Mouse (Mus musculus): Measurements from ENCODE around the gene Efcab9. TPM values are rescaled to one million over a fixed set of nuclear protein-coding genes. Genes with fewer than 3 reads are reported as not detected.

Gene Efcab9
- polyA plus RNA-seq, 1 experiment from 2014 or later, result 0.49 TPM

GRCm38 (mm10) chr11:32542181-32542580 lies 10.3 kb upstream of the Efcab9 start:
- Histone ChIP-seq H3K9ac (ENCODE audit: low read depth, low read length) (no peak overlapping the region), H3K9me3 (replicated peaks; ENCODE audit: low read length) (no peaks in the 10 kb centered on the region), H3K4me2 (ENCODE audit: low read length) (no peak overlapping the region), H3K27ac (0 out of 2 replicates have a peak overlapping the region, but pooled peaks have one; percentile 3), H3K36me3 (ENCODE audit: insufficient read depth, low read length) (no peaks in the 10 kb centered on the region), H3K27me3 (ENCODE audit: insufficient read depth, low read length) (no peaks in the 10 kb centered on the region), H3K4me3 (replicated peaks; ENCODE audit: low read depth, low read length) (no peak overlapping the region), H3K4me1 (replicated peaks; ENCODE audit: insufficient read depth, low read length) (peaks cover 9% of the 10 kb centered on the region; the same call in 1 of the 2 replicates)
- no peak for TF ChIP-seq CTCF (IDR thresholded peaks at IDR 0.05; ENCODE audit: low read depth)
- 93% methylated on average over 4 of the region's 4 CpGs for WGBS
- ATAC-seq (replicated peaks; ENCODE audit: low FRiP score, low read depth), result no peak
- DNase-seq (ENCODE audit: low spot score), result no peak

GRCm38 (mm10) chr11:32540463-32540862 lies 8.6 kb upstream of the Efcab9 start:
- no peak overlapping the region for H3K9ac ChIP-seq (ENCODE audit: low read depth, low read length)
- 66% methylated on average over 6 of the region's 6 CpGs for WGBS
- no peak for DNase-seq (ENCODE audit: low spot score)
- peaks cover 9% of the 10 kb centered on the region; the same call in 1 of the 2 replicates for H3K4me1 ChIP-seq (replicated peaks; ENCODE audit: insufficient read depth, low read length)
- H3K9me3 ChIP-seq (replicated peaks; ENCODE audit: low read length), result no peaks in the 10 kb centered on the region
- H3K4me3 ChIP-seq (replicated peaks; ENCODE audit: low read depth, low read length), result no peak overlapping the region
- no peak overlapping the region for H3K27ac ChIP-seq
- H3K4me2 ChIP-seq (ENCODE audit: low read length), result no peak overlapping the region
- ATAC-seq (replicated peaks; ENCODE audit: low FRiP score, low read depth), result no peak
- no peaks in the 10 kb centered on the region for H3K36me3 ChIP-seq (ENCODE audit: insufficient read depth, low read length)
- TF ChIP-seq CTCF (IDR thresholded peaks at IDR 0.05; ENCODE audit: low read depth), result no peak
- no peaks in the 10 kb centered on the region for H3K27me3 ChIP-seq (ENCODE audit: insufficient read depth, low read length)

- H3K27me3 ChIP-seq (ENCODE audit: insufficient read depth, low read length), result no peaks in the 10 kb centered on the region
- no peak overlapping the region for H3K4me2 ChIP-seq (ENCODE audit: low read length)
- no peak for TF ChIP-seq CTCF (IDR thresholded peaks at IDR 0.05; ENCODE audit: low read depth)
- peaks cover 9% of the 10 kb centered on the region; the same call in 1 of the 2 replicates for H3K4me1 ChIP-seq (replicated peaks; ENCODE audit: insufficient read depth, low read length)
- no peaks in the 10 kb centered on the region for H3K36me3 ChIP-seq (ENCODE audit: insufficient read depth, low read length)
- H3K27ac ChIP-seq, result no peak overlapping the region
- WGBS, result 61% methylated on average over 7 of the region's 7 CpGs
- DNase-seq (ENCODE audit: low spot score) (no peak), ATAC-seq (replicated peaks; ENCODE audit: low FRiP score, low read depth) (no peak)
- no peak overlapping the region for H3K4me3 ChIP-seq (replicated peaks; ENCODE audit: low read depth, low read length)
- no peaks in the 10 kb centered on the region for H3K9me3 ChIP-seq (replicated peaks; ENCODE audit: low read length)
- H3K9ac ChIP-seq (ENCODE audit: low read depth, low read length), result no peak overlapping the region
Observed at GRCm38 (mm10) chr11:32539717-32540116, 7.8 kb upstream of the Efcab9 start.

- H3K9ac ChIP-seq (ENCODE audit: low read depth, low read length), result no peak overlapping the region
- H3K27me3 ChIP-seq (ENCODE audit: insufficient read depth, low read length), result no peaks in the 10 kb centered on the region
- ATAC-seq (replicated peaks; ENCODE audit: low FRiP score, low read depth), result no peak
- peak overlapping the region; percentile 15 for H3K27ac ChIP-seq
- H3K4me2 ChIP-seq (ENCODE audit: low read length), result peak overlapping the region; percentile 22
- no peaks in the 10 kb centered on the region for H3K9me3 ChIP-seq (replicated peaks; ENCODE audit: low read length)
- no peak overlapping the region for H3K4me3 ChIP-seq (replicated peaks; ENCODE audit: low read depth, low read length)
- no peak for TF ChIP-seq CTCF (IDR thresholded peaks at IDR 0.05; ENCODE audit: low read depth)
- no peaks in the 10 kb centered on the region for H3K36me3 ChIP-seq (ENCODE audit: insufficient read depth, low read length)
- no peak for DNase-seq (ENCODE audit: low spot score)
- 72% methylated on average over 4 of the region's 4 CpGs for WGBS
- H3K4me1 ChIP-seq (replicated peaks; ENCODE audit: insufficient read depth, low read length), result peaks cover 13% of the 10 kb centered on the region; the same call in 1 of the 2 replicates
Observed at GRCm38 (mm10) chr11:32538846-32539245, 7.0 kb upstream of the Efcab9 start.

- ATAC-seq (replicated peaks; ENCODE audit: low FRiP score, low read depth), result no peak
- H3K27ac ChIP-seq, result peak overlapping the region; percentile 15
- H3K27me3 ChIP-seq (ENCODE audit: insufficient read depth, low read length), result no peaks in the 10 kb centered on the region
- peak overlapping the region; percentile 22 for H3K4me2 ChIP-seq (ENCODE audit: low read length)
- no peak overlapping the region for H3K9ac ChIP-seq (ENCODE audit: low read depth, low read length)
- no peak overlapping the region for H3K4me3 ChIP-seq (replicated peaks; ENCODE audit: low read depth, low read length)
- DNase-seq (ENCODE audit: low spot score), result peak; percentile 51
- no peaks in the 10 kb centered on the region for H3K9me3 ChIP-seq (replicated peaks; ENCODE audit: low read length)
- no peak for TF ChIP-seq CTCF (IDR thresholded peaks at IDR 0.05; ENCODE audit: low read depth)
- peaks cover 15% of the 10 kb centered on the region; the same call in 1 of the 2 replicates for H3K4me1 ChIP-seq (replicated peaks; ENCODE audit: insufficient read depth, low read length)
- H3K36me3 ChIP-seq (ENCODE audit: insufficient read depth, low read length), result no peaks in the 10 kb centered on the region
- 47% methylated on average over 6 of the region's 6 CpGs for WGBS
Observed at GRCm38 (mm10) chr11:32538435-32538834, 6.6 kb upstream of the Efcab9 start.

GRCm38 (mm10) chr11:32536954-32537353 lies 5.1 kb upstream of the Efcab9 start:
- DNase-seq (ENCODE audit: low spot score) (no peak), ATAC-seq (replicated peaks; ENCODE audit: low FRiP score, low read depth) (no peak)
- no peak for TF ChIP-seq CTCF (IDR thresholded peaks at IDR 0.05; ENCODE audit: low read depth)
- Histone ChIP-seq H3K27me3 (ENCODE audit: insufficient read depth, low read length) (no peaks in the 10 kb centered on the region), H3K9ac (ENCODE audit: low read depth, low read length) (no peak overlapping the region), H3K4me2 (ENCODE audit: low read length) (no peak overlapping the region), H3K4me1 (replicated peaks; ENCODE audit: insufficient read depth, low read length) (peaks cover 19% of the 10 kb centered on the region; the same call in 1 of the 2 replicates), H3K4me3 (replicated peaks; ENCODE audit: low read depth, low read length) (no peak overlapping the region), H3K27ac (no peak overlapping the region), H3K36me3 (ENCODE audit: insufficient read depth, low read length) (no peaks in the 10 kb centered on the region), H3K9me3 (replicated peaks; ENCODE audit: low read length) (no peaks in the 10 kb centered on the region)
- 66% methylated on average over 7 of the region's 7 CpGs for WGBS

GRCm38 (mm10) chr11:32535646-32536045 lies 3.8 kb upstream of the Efcab9 start:
- Histone ChIP-seq H3K9me3 (replicated peaks; ENCODE audit: low read length) (no peaks in the 10 kb centered on the region), H3K4me2 (ENCODE audit: low read length) (no peak overlapping the region), H3K4me3 (replicated peaks; ENCODE audit: low read depth, low read length) (no peak overlapping the region), H3K9ac (ENCODE audit: low read depth, low read length) (no peak overlapping the region), H3K27me3 (ENCODE audit: insufficient read depth, low read length) (no peaks in the 10 kb centered on the region), H3K27ac (no peak overlapping the region), H3K4me1 (replicated peaks; ENCODE audit: insufficient read depth, low read length) (peaks cover 19% of the 10 kb centered on the region), H3K36me3 (ENCODE audit: insufficient read depth, low read length) (no peaks in the 10 kb centered on the region)
- 99% methylated on average over 4 of the region's 4 CpGs for WGBS
- DNase-seq (ENCODE audit: low spot score), result no peak
- no peak for TF ChIP-seq CTCF (IDR thresholded peaks at IDR 0.05; ENCODE audit: low read depth)
- ATAC-seq (replicated peaks; ENCODE audit: low FRiP score, low read depth), result no peak
